Mouse (Mus musculus): ENCODE results near the gene Hgd.

DNA sequence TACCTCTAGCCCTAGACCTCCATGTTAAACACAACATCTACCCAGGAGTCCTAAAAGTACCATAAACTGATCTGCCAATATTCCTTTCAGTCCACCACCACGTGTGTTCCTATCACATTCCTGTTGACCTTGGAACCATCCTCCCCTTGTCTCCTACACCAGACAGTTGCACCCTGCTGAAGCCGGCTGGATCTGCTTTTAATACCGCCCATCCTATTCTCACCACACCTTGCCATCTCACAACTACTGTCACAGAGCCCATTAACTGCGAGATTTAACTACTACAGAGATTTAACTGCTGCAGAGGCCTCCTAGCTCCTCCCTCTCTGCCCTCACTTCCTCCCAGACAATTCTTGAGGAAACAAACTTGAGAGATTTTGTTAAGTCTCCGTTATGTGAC, 71.5 kb downstream of the Hgd start:
- no peak for TF ChIP-seq CTCF (IDR thresholded peaks at IDR 0.05; ENCODE audit: extremely low read depth, insufficient read depth, low read length)
- no peak for TF ChIP-seq POLR2A (IDR thresholded peaks at IDR 0.05; ENCODE audit: extremely low read depth, insufficient read depth, low read length)
